Mouse (Mus musculus) neural tube, embryonic 14.5 days (tissue): ENCODE measurements around the gene Frmd4a. TPM values are rescaled to one million over a fixed set of nuclear protein-coding genes. Genes with fewer than 3 reads are reported as not detected.

ENCODE experiments used
- ATAC-seq: fragments of 200-750 bp; cut with Nextera tagmentation; 2 replicates; pipeline ENCODE4 v1.8.0; 2017; ENCODE audit warnings: low read depth, mild to moderate bottlenecking, moderate TSS enrichment, moderate library complexity
- H3K27ac ChIP-seq: fragments of 300-500 bp; sonication (generic); 2 replicates; pipeline ENCODE4 v1.5.1; 2014; ENCODE audit warnings: low read depth, mild to moderate bottlenecking, control low read depth, low read length, moderate library complexity, mixed read lengths
- H3K27me3 ChIP-seq: fragments of 300-500 bp; sonication (generic); 2 replicates; pipeline ENCODE4 v1.6.1; 2014; ENCODE audit warnings: low read length; ENCODE audit not compliant: control insufficient read depth, insufficient read depth
- H3K36me3 ChIP-seq: fragments of 300-500 bp; sonication (generic); 2 replicates; pipeline ENCODE4 v1.6.1; 2014; ENCODE audit warnings: low read length, mixed read lengths; ENCODE audit not compliant: control insufficient read depth, insufficient read depth
- H3K4me1 ChIP-seq: fragments of 300-500 bp; sonication (generic); 2 replicates; pipeline ENCODE4 v1.6.1; 2014; ENCODE audit warnings: low read length; ENCODE audit not compliant: control insufficient read depth, insufficient read depth
- H3K4me2 ChIP-seq: fragments of 300-500 bp; sonication (generic); 2 replicates; pipeline ENCODE4 v1.6.1; 2014; ENCODE audit warnings: mild to moderate bottlenecking, low read depth, low read length, control low read depth
- H3K4me3 ChIP-seq: fragments of 300-500 bp; sonication (generic); 2 replicates; pipeline ENCODE4 v1.5.1; 2014; ENCODE audit warnings: low read depth, low read length, control low read depth, mixed read lengths
- H3K9ac ChIP-seq: fragments of 300-500 bp; sonication (generic); replicated peaks from 2 replicates; pipeline ENCODE4 v1.6.1; 2014; ENCODE audit warnings: low read depth, mild to moderate bottlenecking, control low read depth, low read length, mixed read lengths
- H3K9me3 ChIP-seq: fragments of 300-500 bp; sonication (generic); 2 replicates; pipeline ENCODE4 v1.6.1; 2016; ENCODE audit warnings: low read length; ENCODE audit not compliant: control insufficient read depth
- WGBS: fragments of 180-500 bp; shearing (Covaris S2); extraction: QIAGEN DNeasy Blood & Tissue Kit; methylation state at CpG from one replicate; pipeline ENCODE4 v1.1.7; 2014; 5-methylcytosine and 5-hydroxymethylcytosine counted together
- polyA plus RNA-seq: library from polyadenylated mRNA; unstranded; fragments of >200 nt; fragmentation: Nextera tagmentation; extraction: Ambion mirVana; gene quantifications from 2 replicates; pipeline ENCODE4 v1.2.1, GENCODE M21; 2014

Frmd4a gene
- polyA plus RNA-seq, 1 experiment from 2014 or later: 67.4 TPM

DNA sequence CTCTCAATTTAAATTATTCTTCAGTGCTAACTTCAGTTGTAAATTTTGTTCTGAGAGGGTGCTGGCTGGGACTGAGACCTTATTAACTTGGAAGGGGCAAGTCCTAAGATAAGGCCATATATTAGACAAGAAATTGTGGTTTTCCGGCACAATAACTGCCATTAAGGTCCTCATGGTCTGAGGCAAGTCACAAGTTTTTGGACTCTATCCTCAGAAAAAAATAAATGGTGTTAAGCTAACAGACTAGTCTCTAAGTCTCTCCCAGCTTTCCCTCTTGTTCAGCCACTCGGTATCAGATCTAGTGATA, 493.5 kb downstream of the Frmd4a start:
- 90% methylated on average over 2 of the region's 2 CpGs for WGBS

DNA sequence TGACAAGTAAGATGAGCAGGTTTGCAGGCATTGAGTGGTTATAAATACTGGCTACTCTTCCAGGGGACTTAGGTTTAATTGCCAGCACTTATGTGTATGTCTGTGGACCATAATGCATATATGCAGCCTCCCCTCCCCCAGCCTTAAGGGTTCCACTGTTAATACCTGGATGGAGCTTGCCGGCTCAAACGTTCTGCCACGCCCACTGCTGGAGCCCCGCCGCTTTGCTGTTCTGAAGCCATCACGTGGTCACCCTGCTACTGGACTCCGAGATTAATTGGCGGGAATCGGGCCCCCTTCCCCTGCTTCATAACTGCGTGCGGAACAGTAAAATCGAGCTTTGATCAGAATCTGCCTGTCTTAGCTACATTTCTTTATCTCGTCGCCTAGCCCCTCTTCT, 495.1 kb downstream of the Frmd4a start:
- WGBS: 52% methylated on average over 14 of the region's 14 CpGs
- Histone ChIP-seq H3K4me3 (no peak overlapping the region), H3K27me3 (no peaks in the 10 kb centered on the region), H3K9ac (no peak overlapping the region), H3K9me3 (no peaks in the 10 kb centered on the region), H3K27ac (no peak overlapping the region), H3K4me2 (no peak overlapping the region), H3K36me3 (no peaks in the 10 kb centered on the region), H3K4me1 (peaks cover 9% of the 10 kb centered on the region; the same call in 1 of the 2 replicates)
- no peak for ATAC-seq

More for the DNA sequence above, 493.5 kb downstream of the Frmd4a start:
- ATAC-seq: no peak
- H3K4me3 ChIP-seq: no peak overlapping the region
- H3K27me3 ChIP-seq: no peaks in the 10 kb centered on the region
- no peaks in the 10 kb centered on the region for H3K36me3 ChIP-seq
- H3K9ac ChIP-seq: no peak overlapping the region
- H3K4me1 ChIP-seq: peaks cover 9% of the 10 kb centered on the region; the same call in 1 of the 2 replicates
- H3K9me3 ChIP-seq: no peaks in the 10 kb centered on the region
- no peak overlapping the region for H3K27ac ChIP-seq
- no peak overlapping the region for H3K4me2 ChIP-seq

DNA sequence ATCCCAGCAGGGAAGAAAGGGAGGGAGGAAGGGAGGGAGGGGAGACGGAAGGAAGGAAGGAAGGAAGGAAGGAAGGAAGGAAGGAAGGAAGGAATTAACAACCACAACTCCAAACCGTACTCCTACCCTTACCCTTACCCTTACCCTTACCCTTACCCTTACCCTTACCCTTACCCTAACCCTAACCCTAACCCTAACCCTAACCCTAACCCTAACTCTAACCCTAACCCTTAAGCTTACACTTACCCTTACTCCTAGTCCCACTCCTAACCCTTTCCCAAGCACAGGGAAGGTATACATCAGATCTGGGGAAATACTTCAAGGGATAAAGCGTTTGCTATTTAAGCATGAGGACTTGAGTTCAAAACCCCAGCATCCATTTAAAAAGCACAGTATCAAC, 498.4 kb downstream of the Frmd4a start:
- no peak for ATAC-seq
- Histone ChIP-seq H3K4me2 (no peak overlapping the region), H3K27me3 (no peaks in the 10 kb centered on the region), H3K4me1 (no peaks in the 10 kb centered on the region), H3K36me3 (no peaks in the 10 kb centered on the region), H3K9me3 (no peaks in the 10 kb centered on the region), H3K27ac (no peak overlapping the region), H3K4me3 (no peak overlapping the region), H3K9ac (no peak overlapping the region)
- WGBS: 95% methylated on average over 3 of the region's 3 CpGs

DNA sequence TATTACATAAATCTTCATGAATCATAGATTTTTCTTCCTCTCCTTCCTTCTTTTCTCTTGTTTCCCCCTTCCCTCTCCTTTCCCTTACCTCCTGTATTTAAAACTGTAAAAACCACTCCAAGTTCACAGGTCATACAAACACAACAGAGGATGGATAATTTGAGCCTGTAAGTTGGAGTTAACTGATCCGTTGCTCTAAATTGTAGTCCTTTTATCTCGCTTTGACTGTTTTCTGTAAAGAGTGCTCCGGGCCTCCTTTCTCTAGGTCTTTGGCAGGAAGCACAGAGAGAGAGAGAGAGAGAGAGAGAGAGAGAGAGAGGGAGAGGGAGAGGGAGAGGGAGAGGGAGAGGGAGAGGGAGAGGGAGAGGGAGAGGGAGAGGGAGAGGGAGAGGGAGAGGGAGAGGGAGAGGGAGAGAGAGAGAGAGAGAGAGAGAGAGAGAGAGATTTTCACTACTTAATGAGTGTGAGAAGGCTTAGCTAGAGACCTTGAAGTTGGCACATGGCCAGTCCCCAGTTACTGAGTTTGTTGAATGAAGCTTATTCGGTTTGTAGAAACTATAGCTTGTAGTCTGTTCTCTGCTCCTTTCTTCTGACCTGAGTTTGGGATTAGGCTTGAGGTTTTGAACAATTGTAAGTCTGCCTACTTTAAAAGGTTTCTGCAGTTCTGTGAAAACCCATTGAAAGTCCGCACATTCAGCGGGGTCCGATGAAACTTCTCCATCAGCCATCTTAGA, 499.5 kb downstream of the Frmd4a start:
- H3K4me1 ChIP-seq: no peaks in the 10 kb centered on the region
- no peak overlapping the region for H3K4me2 ChIP-seq
- no peaks in the 10 kb centered on the region; the same call in 1 of the 2 replicates for H3K9me3 ChIP-seq
- H3K27ac ChIP-seq: peak overlapping the region; percentile 50; the same call in 1 of the 2 replicates
- ATAC-seq: no peak
- H3K9ac ChIP-seq: no peak overlapping the region
- 48% methylated on average over 7 of the region's 7 CpGs for WGBS
- H3K36me3 ChIP-seq: no peaks in the 10 kb centered on the region
- no peak overlapping the region for H3K4me3 ChIP-seq
- no peaks in the 10 kb centered on the region for H3K27me3 ChIP-seq

DNA sequence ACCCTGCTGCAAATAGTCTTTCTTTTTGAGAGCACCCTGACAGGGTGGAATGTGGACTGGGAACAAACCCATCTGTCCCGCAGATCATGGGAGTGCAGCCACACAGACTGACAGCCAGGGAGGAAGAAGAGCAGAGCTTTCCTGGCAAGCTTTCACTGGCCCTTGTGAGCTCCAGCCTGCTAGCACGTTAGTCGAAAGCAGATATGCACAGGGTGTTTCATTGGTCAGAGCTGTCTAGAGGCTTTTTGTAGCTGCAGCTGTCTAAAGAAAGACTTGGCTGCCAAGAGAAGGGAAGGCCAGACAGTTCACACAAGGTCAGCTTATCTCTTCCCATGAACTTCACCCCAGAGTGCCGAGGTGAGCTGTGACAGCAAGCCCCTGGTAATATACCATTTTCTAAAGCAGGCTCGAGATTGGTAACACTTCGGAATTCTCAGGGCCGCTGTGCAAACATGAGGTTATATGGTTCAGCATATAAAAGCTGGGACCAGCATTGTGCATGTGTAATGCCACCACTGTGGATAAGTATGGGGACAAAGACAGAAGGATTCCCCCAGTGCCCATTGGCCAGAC, 500.1 kb downstream of the Frmd4a start:
- peak; percentile 50; the same call in 1 of the 2 replicates for ATAC-seq
- no peaks in the 10 kb centered on the region for H3K4me1 ChIP-seq
- no peak overlapping the region for H3K4me2 ChIP-seq
- H3K9ac ChIP-seq: no peak overlapping the region
- H3K36me3 ChIP-seq: no peaks in the 10 kb centered on the region
- WGBS: 45% methylated on average over 7 of the region's 7 CpGs
- H3K4me3 ChIP-seq: no peak overlapping the region
- H3K27ac ChIP-seq: peak overlapping the region; percentile 50; the same call in 1 of the 2 replicates
- H3K27me3 ChIP-seq: no peaks in the 10 kb centered on the region
- H3K9me3 ChIP-seq: no peaks in the 10 kb centered on the region; the same call in 1 of the 2 replicates

DNA sequence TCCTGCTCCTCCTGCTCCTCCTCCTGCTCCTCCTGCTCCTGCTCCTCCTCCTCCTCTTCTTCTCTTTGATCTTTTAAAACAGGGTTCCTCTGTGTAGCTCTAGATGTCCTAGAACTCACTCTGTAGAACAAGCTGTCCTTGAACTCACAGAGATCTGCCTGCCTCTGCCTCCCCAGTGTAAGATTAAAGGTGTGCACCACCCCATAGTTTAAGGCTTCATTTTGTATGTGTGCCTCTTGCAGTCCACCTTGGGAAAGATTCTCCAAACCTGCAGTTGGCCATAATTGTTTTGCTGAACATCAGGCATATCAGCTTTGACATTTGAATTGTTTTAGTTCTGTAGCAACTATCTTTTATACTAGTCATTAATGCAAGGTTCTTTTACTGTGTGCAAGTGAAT, 501.0 kb downstream of the Frmd4a start:
- no peak for ATAC-seq
- H3K27me3 ChIP-seq: no peaks in the 10 kb centered on the region

DNA sequence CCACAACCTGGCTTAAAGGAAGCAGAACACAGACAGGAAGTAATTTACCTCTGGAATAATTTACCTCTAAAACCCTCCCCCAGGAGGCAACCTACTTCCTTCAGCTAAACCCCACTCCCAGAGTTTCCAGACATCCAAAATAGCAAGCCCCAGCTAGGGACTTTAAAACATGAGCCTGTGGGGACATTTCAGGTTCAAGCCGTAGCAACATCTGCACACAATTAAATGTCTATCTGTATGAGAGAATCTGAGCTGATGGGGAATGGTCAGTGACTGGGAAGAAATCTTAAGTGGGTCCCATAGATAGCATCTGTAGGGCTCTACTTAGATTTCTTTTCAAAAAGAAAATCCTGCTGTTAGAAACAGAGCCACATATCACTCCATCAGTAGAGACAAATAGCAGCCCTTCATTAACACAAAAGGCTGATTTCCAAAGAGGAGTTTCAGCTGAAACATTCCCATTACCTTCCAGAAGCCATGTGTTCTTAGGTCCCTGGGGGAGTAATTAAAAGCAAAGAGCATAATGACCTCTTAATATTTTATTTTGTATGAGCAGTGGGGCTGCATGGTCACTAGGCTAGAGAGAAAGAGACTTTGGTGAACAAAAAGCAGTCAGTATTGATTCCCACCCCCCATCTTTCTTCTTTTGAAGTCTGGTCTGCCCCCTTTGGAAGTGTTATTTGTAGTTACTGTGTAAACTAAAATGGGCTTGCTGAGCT, 505.4 kb downstream of the Frmd4a start:
- H3K9me3 ChIP-seq: no peaks in the 10 kb centered on the region; the same call in 1 of the 2 replicates
- no peaks in the 10 kb centered on the region for H3K4me1 ChIP-seq
- WGBS: 22% methylated on average over 1 of the region's 1 CpGs
- no peak for ATAC-seq
- no peak overlapping the region for H3K27ac ChIP-seq
- no peak overlapping the region for H3K4me2 ChIP-seq
- no peaks in the 10 kb centered on the region for H3K27me3 ChIP-seq
- no peak overlapping the region for H3K9ac ChIP-seq
- no peak overlapping the region for H3K4me3 ChIP-seq
- no peaks in the 10 kb centered on the region for H3K36me3 ChIP-seq

More for the DNA sequence above, 501.0 kb downstream of the Frmd4a start:
- Histone ChIP-seq H3K36me3 (no peaks in the 10 kb centered on the region), H3K4me3 (no peak overlapping the region), H3K9ac (no peak overlapping the region), H3K4me2 (no peak overlapping the region), H3K4me1 (no peaks in the 10 kb centered on the region), H3K9me3 (no peaks in the 10 kb centered on the region; the same call in 1 of the 2 replicates), H3K27ac (no peak overlapping the region)

DNA sequence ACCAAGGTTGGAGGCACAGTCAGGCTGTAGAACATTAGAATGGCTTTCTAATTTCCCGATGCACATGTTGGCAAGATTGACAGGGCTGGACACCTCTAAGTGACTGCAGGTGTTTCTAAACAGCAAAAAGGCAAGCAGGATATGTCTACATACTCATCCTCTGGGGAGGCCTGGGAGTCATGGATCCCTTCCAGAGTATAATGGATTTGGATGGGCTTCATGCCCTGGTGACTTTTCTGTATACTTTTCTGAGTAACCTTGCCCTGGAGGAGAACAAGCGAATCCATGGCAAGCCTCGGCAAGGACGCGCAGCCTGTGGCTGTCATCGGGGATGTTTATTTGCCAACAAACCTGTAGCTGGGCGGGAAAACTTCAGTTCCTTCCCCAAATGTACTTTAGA, 509.6 kb downstream of the Frmd4a start:
- 83% methylated on average over 7 of the region's 7 CpGs for WGBS
- ATAC-seq: no peak
- no peaks in the 10 kb centered on the region for H3K9me3 ChIP-seq
- no peaks in the 10 kb centered on the region for H3K27me3 ChIP-seq
- no peak overlapping the region for H3K27ac ChIP-seq
- no peak overlapping the region for H3K4me3 ChIP-seq
- no peak overlapping the region for H3K9ac ChIP-seq
- no peak overlapping the region for H3K4me2 ChIP-seq
- no peaks in the 10 kb centered on the region for H3K4me1 ChIP-seq
- H3K36me3 ChIP-seq: no peaks in the 10 kb centered on the region

DNA sequence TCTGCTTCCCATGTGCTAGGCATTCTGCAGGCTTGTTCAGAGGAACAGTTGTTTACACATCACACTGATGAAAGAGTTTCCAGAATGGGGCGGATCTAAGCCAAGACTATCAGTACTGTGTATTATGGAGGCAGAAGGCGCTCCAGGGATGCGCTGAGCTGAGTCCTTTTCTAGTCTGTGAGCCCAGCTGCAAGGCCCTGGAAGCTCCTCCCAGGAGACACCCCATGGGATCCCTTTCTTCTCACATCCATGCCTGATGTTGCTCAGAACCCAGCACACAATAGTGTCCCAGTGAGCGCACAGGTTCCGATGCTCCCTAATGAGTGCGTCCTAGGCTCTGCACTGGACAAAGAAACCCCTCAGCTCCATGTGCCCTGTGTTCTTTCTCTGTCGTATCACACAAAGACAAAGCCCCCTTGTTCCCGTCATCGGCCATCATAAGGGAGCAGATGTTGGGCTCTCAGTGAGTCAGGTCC, 511.8 kb downstream of the Frmd4a start:
- Histone ChIP-seq H3K4me3 (no peak overlapping the region), H3K9ac (no peak overlapping the region), H3K4me2 (no peak overlapping the region), H3K27ac (no peak overlapping the region), H3K27me3 (no peaks in the 10 kb centered on the region), H3K4me1 (no peaks in the 10 kb centered on the region), H3K9me3 (no peaks in the 10 kb centered on the region), H3K36me3 (0 out of 2 replicates have a peak, but pooled peaks cover 6% of the 10 kb centered on the region)
- WGBS: 35% methylated on average over 9 of the region's 9 CpGs
- ATAC-seq: peak; percentile 49; the same call in 1 of the 2 replicates
